Mouse (Mus musculus): ENCODE measurements around the gene 6430531B16Rik. TPM values are rescaled to one million over a fixed set of nuclear protein-coding genes. Genes with fewer than 3 reads are reported as not detected.

Gene 6430531B16Rik
- polyA plus RNA-seq, 1 experiment from 2014 or later: 1.2 TPM

DNA sequence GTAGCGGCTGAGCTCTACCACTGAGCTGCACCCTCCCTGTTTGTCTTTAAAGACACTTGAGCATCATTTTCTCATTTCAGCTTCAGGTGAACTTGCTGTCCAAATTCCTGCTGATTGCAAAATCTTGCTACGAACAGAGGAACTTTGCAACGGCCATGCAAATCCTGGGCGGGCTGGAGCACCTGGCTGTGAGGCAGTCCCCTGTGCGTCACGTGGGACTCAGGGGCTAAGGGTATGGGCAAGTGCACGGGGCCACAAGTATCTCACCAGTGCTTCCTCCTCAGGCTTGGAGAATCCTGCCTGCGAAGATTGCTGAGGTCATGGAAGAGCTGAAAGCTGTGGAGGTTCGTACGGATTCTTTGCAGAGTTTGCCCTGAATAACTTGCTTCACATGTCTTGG lies 41.9 kb downstream of the 6430531B16Rik start:
- Histone ChIP-seq H3K9me3 (ENCODE audit: control insufficient read depth, low read length) (no peaks in the 10 kb centered on the region), H3K36me3 (ENCODE audit: control insufficient read depth, insufficient read depth, low read length) (no peaks in the 10 kb centered on the region), H3K4me2 (no peak overlapping the region), H3K9ac (ENCODE audit: low read length) (no peak overlapping the region), H3K27me3 (ENCODE audit: control insufficient read depth, insufficient read depth, low read length) (peaks cover 2% of the 10 kb centered on the region; the same call in 1 of the 2 replicates), H3K4me1 (ENCODE audit: control insufficient read depth, insufficient read depth, low read length) (no peaks in the 10 kb centered on the region), H3K4me3 (ENCODE audit: low read depth, low read length) (no peak overlapping the region), H3K27ac (ENCODE audit: low read depth, low read length) (no peak overlapping the region)
- 81% methylated on average over 10 of the region's 10 CpGs for WGBS
- ATAC-seq (ENCODE audit: low FRiP score) (no peak), DNase-seq (ENCODE audit: low spot score, missing footprints) (no peak)

DNA sequence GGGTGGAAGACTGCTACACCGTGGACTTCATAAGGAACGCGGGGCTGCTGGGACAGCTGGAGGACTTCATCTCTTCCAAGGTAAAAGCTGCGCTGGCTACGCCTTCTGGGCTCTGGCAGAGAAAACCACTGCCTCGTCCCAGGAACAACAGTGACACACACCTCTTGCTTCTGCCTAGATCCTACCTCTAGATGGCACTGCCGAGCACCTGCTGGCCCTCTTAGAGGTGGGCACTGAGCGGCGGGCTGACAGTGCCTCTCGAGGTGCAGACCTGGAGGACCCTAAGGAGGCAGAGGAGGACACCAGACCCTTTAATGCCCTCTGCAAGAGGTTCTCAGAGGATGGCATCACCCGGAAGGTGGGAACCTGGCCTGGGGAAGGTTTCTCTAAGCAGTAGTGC lies 47.8 kb downstream of the 6430531B16Rik start:
- Histone ChIP-seq H3K9me3 (ENCODE audit: control insufficient read depth, low read length) (no peaks in the 10 kb centered on the region), H3K4me2 (no peak overlapping the region), H3K4me1 (ENCODE audit: control insufficient read depth, insufficient read depth, low read length) (no peaks in the 10 kb centered on the region), H3K4me3 (ENCODE audit: low read depth, low read length) (no peak overlapping the region), H3K27ac (ENCODE audit: low read depth, low read length) (no peak overlapping the region), H3K9ac (ENCODE audit: low read length) (no peak overlapping the region), H3K27me3 (ENCODE audit: control insufficient read depth, insufficient read depth, low read length) (no peaks in the 10 kb centered on the region), H3K36me3 (ENCODE audit: control insufficient read depth, insufficient read depth, low read length) (no peaks in the 10 kb centered on the region)
- 12% methylated on average over 11 of the region's 11 CpGs for WGBS
- ATAC-seq (ENCODE audit: low FRiP score) (peak; percentile 73; the same call in 1 of the 2 replicates), DNase-seq (ENCODE audit: low spot score, missing footprints) (peak; percentile 92)

MicroRNAs encoded within 50 kb of the gene (microRNA counts, 519-probe panel; counts per million panel counts)
- microRNA mmu-miR-202-3p (not detected), microRNA mmu-miR-202-5p (not detected)

Small RNA genes lying within 50 kb of the gene (microRNA-seq; reads per million reads assigned to microRNA genes)
- gene Mir202 (not detected), gene Mir7062 (not detected), gene mmu-mir-7686 (not detected)

Other genes with a start within 250 kb of the 6430531B16Rik start
- gene Adgra1, start 144.6 kb downstream of the 6430531B16Rik start, polyA plus RNA-seq (2014; fragmentation: Nextera tagmentation; extraction: Ambion mirVana): 11.3 and 15.5 TPM in 2 replicates
- gene Kndc1, start 84.1 kb downstream of the 6430531B16Rik start, polyA plus RNA-seq (2014; fragmentation: Nextera tagmentation; extraction: Ambion mirVana): 0.55 and 0.79 TPM in 2 replicates
- not detected in 2 replicates for gene Utf1, start 35.0 kb downstream of the 6430531B16Rik start, polyA plus RNA-seq (2014; fragmentation: Nextera tagmentation; extraction: Ambion mirVana)
- 1.8 TPM in 2 replicates for gene Adam8, start 13.8 kb upstream of the 6430531B16Rik start, polyA plus RNA-seq (2014; fragmentation: Nextera tagmentation; extraction: Ambion mirVana)
- 36.3 and 43.1 TPM in 2 replicates for gene Zfp511, start 57.6 kb upstream of the 6430531B16Rik start, polyA plus RNA-seq (2014; fragmentation: Nextera tagmentation; extraction: Ambion mirVana)
- 58.9 and 62.6 TPM in 2 replicates for gene Tubgcp2, start 57.9 kb upstream of the 6430531B16Rik start, polyA plus RNA-seq (2014; fragmentation: Nextera tagmentation; extraction: Ambion mirVana)
- 6.1 and 8.0 TPM in 2 replicates for gene Msx3, start 70.3 kb upstream of the 6430531B16Rik start, polyA plus RNA-seq (2014; fragmentation: Nextera tagmentation; extraction: Ambion mirVana)
- 7.6 and 8.8 TPM in 2 replicates for gene Caly, start 103.8 kb upstream of the 6430531B16Rik start, polyA plus RNA-seq (2014; fragmentation: Nextera tagmentation; extraction: Ambion mirVana)
- gene Prap1, start 114.6 kb upstream of the 6430531B16Rik start, polyA plus RNA-seq (2014; fragmentation: Nextera tagmentation; extraction: Ambion mirVana): not detected in 2 replicates
- 13.5 and 13.8 TPM in 2 replicates for gene Fuom, start 123.7 kb upstream of the 6430531B16Rik start, polyA plus RNA-seq (2014; fragmentation: Nextera tagmentation; extraction: Ambion mirVana)
- 12.1 and 14.7 TPM in 2 replicates for gene Paox, start 137.0 kb upstream of the 6430531B16Rik start, polyA plus RNA-seq (2014; fragmentation: Nextera tagmentation; extraction: Ambion mirVana)
- 163 and 178 TPM in 2 replicates for gene Echs1, start 137.7 kb upstream of the 6430531B16Rik start, polyA plus RNA-seq (2014; fragmentation: Nextera tagmentation; extraction: Ambion mirVana)
- gene Mtg1, start 158.8 kb upstream of the 6430531B16Rik start, polyA plus RNA-seq (2014; fragmentation: Nextera tagmentation; extraction: Ambion mirVana): 21.4 and 31.2 TPM in 2 replicates
- 0.59 and 0.89 TPM in 2 replicates for gene Sprn, start 176.1 kb upstream of the 6430531B16Rik start, polyA plus RNA-seq (2014; fragmentation: Nextera tagmentation; extraction: Ambion mirVana)
- gene Olfr522, start 186.0 kb upstream of the 6430531B16Rik start, polyA plus RNA-seq (2014; fragmentation: Nextera tagmentation; extraction: Ambion mirVana): not detected in 2 replicates
- not detected in 2 replicates for gene Olfr523, start 194.5 kb upstream of the 6430531B16Rik start, polyA plus RNA-seq (2014; fragmentation: Nextera tagmentation; extraction: Ambion mirVana)
- not detected in 2 replicates for gene Olfr524, start 227.2 kb upstream of the 6430531B16Rik start, polyA plus RNA-seq (2014; fragmentation: Nextera tagmentation; extraction: Ambion mirVana)
- gene Cd163l1, start 239.5 kb upstream of the 6430531B16Rik start, polyA plus RNA-seq (2014; fragmentation: Nextera tagmentation; extraction: Ambion mirVana): not detected in 2 replicates